Mouse (Mus musculus) small intestine, adult 2 months (tissue): ENCODE results near the gene Scap.

ENCODE experiments used
- CTCF ChIP-seq: fragments of 200-500 bp; IDR thresholded peaks from 2 replicates; pipeline ENCODE4 v1.5.1; 2012; ENCODE audit warnings: low read depth, mild to moderate bottlenecking, control low read depth, inconsistent platforms, low read length, moderate library complexity, mixed read lengths; ENCODE audit not compliant: insufficient replicate concordance, insufficient read length; ENCODE audit errors: extremely low read depth
- POLR2A ChIP-seq: fragments of 200-500 bp; IDR thresholded peaks from 2 replicates; pipeline ENCODE4 v1.6.1; 2012; ENCODE audit warnings: low read depth, mild to moderate bottlenecking, control low read depth, inconsistent platforms, low read length, moderate library complexity

- no peak for TF ChIP-seq CTCF
- TF ChIP-seq POLR2A: no peak
Observed at GRCm38 (mm10) chr9:110322972-110323371, 10.1 kb upstream of the Scap start.
